Mouse (Mus musculus): ENCODE results near the gene Rai14. TPM values are rescaled to one million over a fixed set of nuclear protein-coding genes. Genes with fewer than 3 reads are reported as not detected.

Gene Rai14
- total and polyA plus RNA-seq, 3 experiments: not detected

- TF ChIP-seq MYB (IDR thresholded peaks at IDR 0.05; ENCODE audit: low read depth, low read length): no peak
- TF ChIP-seq UBTF (IDR thresholded peaks at IDR 0.05; ENCODE audit: borderline replicate concordance, insufficient read depth, low read depth, low read length): no peak
- TF ChIP-seq MAFK (IDR thresholded peaks at IDR 0.05; ENCODE audit: borderline replicate concordance, low read depth, low read length): no peak
These were observed 48.6 kb downstream of the Rai14 start (continued) for GRCm38 (mm10) chr15:10665816-10666215.

GRCm38 (mm10) chr15:10664529-10664898, 49.9 kb downstream of the Rai14 start:
- Histone ChIP-seq H3K9me3 (replicated peaks; ENCODE audit: insufficient read depth, low read length) (no peaks in the 10 kb centered on the region), H3K79me2 (ENCODE audit: control insufficient read depth, insufficient read depth, low read length, poor library complexity) (no peaks in the 10 kb centered on the region), H3K36me3 (ENCODE audit: control insufficient read depth in 1 of 2, insufficient read depth in 2 of 2, low read length in 2 of 2) (no peaks in the 10 kb centered on the region), H3K27ac (ENCODE audit: control insufficient read depth, low read depth, low read length) (no peak overlapping the region), H3K9ac (ENCODE audit: control insufficient read depth, low read depth, low read length, poor library complexity, severe bottlenecking) (no peak overlapping the region), H3K4me3 (ENCODE audit: control insufficient read depth in 1 of 2, insufficient read depth in 1 of 2, low read depth in 2 of 2, low read length in 2 of 2) (no peak overlapping the region), H3K27me3 (ENCODE audit: control insufficient read depth in 1 of 2, insufficient read depth in 2 of 2, low read length in 2 of 2) (no peaks in the 10 kb centered on the region), H3K4me1 (ENCODE audit: control insufficient read depth in 1 of 2, insufficient read depth in 2 of 2, low read length in 2 of 2) (no peaks in the 10 kb centered on the region)
- TF ChIP-seq MAFK (IDR thresholded peaks at IDR 0.05; ENCODE audit: borderline replicate concordance, low read depth, low read length) (no peak), EP300 (IDR thresholded peaks at IDR 0.05; ENCODE audit: low read depth in 1 of 2, low read length in 2 of 2) (no peak), JUND (IDR thresholded peaks at IDR 0.05; ENCODE audit: low read depth, low read length) (no peak), GATA1 (IDR thresholded peaks at IDR 0.05; ENCODE audit: low read depth, low read length) (no peak), ZNF384 (IDR thresholded peaks at IDR 0.05; ENCODE audit: low read depth, low read length) (no peak), ELF1 (IDR thresholded peaks at IDR 0.05; ENCODE audit: low read depth, low read length) (no peak), SMC3 (IDR thresholded peaks at IDR 0.05; ENCODE audit: low read depth, low read length) (no peak), ZKSCAN1 (IDR thresholded peaks at IDR 0.05; ENCODE audit: low read depth, low read length) (no peak), TAL1 (IDR thresholded peaks at IDR 0.05; ENCODE audit: low read length) (no peak), MAZ (IDR thresholded peaks at IDR 0.05; ENCODE audit: low read depth, low read length) (no peak), RCOR1 (IDR thresholded peaks at IDR 0.05; ENCODE audit: low read depth, low read length) (no peak), NELFE (IDR thresholded peaks at IDR 0.05; ENCODE audit: low read depth, low read length) (no peak), POLR2AphosphoS5 (IDR thresholded peaks at IDR 0.05; ENCODE audit: borderline replicate concordance, low read depth, low read length) (no peak)
- no peak for DNase-seq (ENCODE audit: low read depth, low spot score)

GRCm38 (mm10) chr15:10663793-10664528, 50.5 kb downstream of the Rai14 start:
- no peak overlapping the region for H3K9ac ChIP-seq (ENCODE audit: control insufficient read depth, low read depth, low read length, poor library complexity, severe bottlenecking)
- H3K36me3 ChIP-seq (ENCODE audit: control insufficient read depth in 1 of 2, insufficient read depth in 2 of 2, low read length in 2 of 2): no peaks in the 10 kb centered on the region
- H3K79me2 ChIP-seq (ENCODE audit: control insufficient read depth, insufficient read depth, low read length, poor library complexity): no peaks in the 10 kb centered on the region
- TF ChIP-seq MAZ (IDR thresholded peaks at IDR 0.05; ENCODE audit: low read depth, low read length) (no peak), NRF1 (IDR thresholded peaks at IDR 0.05; ENCODE audit: insufficient read depth, low read depth, low read length, poor library complexity, severe bottlenecking) (no peak), E2F4 (IDR thresholded peaks at IDR 0.05; ENCODE audit: borderline replicate concordance, low read depth, low read length) (no peak), GATA1 (IDR thresholded peaks at IDR 0.05; ENCODE audit: low read depth, low read length) (no peak), POLR2A (IDR thresholded peaks at IDR 0.05; ENCODE audit: control insufficient read depth in 1 of 2, insufficient read depth in 1 of 2, low read depth in 1 of 2, low read length in 2 of 2, poor library complexity in 1 of 2) (no peak), CHD2 (IDR thresholded peaks at IDR 0.05; ENCODE audit: low read length) (no peak), MYC (IDR thresholded peaks at IDR 0.05; ENCODE audit: low read depth, low read length) (no peak), MYB (IDR thresholded peaks at IDR 0.05; ENCODE audit: low read depth, low read length) (no peak), TAL1 (IDR thresholded peaks at IDR 0.05; ENCODE audit: low read length) (no peak), ZMIZ1 (IDR thresholded peaks at IDR 0.05; ENCODE audit: low read depth, low read length) (no peak), HCFC1 (IDR thresholded peaks at IDR 0.05; ENCODE audit: low read depth, low read length) (no peak), ZKSCAN1 (IDR thresholded peaks at IDR 0.05; ENCODE audit: low read depth, low read length) (no peak), USF2 (IDR thresholded peaks at IDR 0.05; ENCODE audit: borderline replicate concordance in 1 of 2, insufficient read depth in 1 of 2, low read depth in 1 of 2, low read length in 2 of 2) (no peak), SIN3A (IDR thresholded peaks at IDR 0.05; ENCODE audit: low read length) (no peak), USF1 (IDR thresholded peaks at IDR 0.05; ENCODE audit: low read depth, low read length) (no peak)
- H3K27ac ChIP-seq (ENCODE audit: control insufficient read depth, low read depth, low read length): no peak overlapping the region
- no peaks in the 10 kb centered on the region for H3K4me1 ChIP-seq (ENCODE audit: control insufficient read depth in 1 of 2, insufficient read depth in 2 of 2, low read length in 2 of 2)
- DNase-seq (ENCODE audit: low read depth, low spot score): no peak
- H3K9me3 ChIP-seq (replicated peaks; ENCODE audit: insufficient read depth, low read length): no peaks in the 10 kb centered on the region
- no peaks in the 10 kb centered on the region for H3K27me3 ChIP-seq (ENCODE audit: control insufficient read depth in 1 of 2, insufficient read depth in 2 of 2, low read length in 2 of 2)
- no peak overlapping the region for H3K4me3 ChIP-seq (ENCODE audit: control insufficient read depth in 1 of 2, insufficient read depth in 1 of 2, low read depth in 2 of 2, low read length in 2 of 2)

All from MEL (cell line).